Mouse (Mus musculus): ENCODE results near the gene Bag6.
A peak's percentile ranks its signal among the peaks of the same experiment; 100 is the strongest.

The Bag6 gene

DNA sequence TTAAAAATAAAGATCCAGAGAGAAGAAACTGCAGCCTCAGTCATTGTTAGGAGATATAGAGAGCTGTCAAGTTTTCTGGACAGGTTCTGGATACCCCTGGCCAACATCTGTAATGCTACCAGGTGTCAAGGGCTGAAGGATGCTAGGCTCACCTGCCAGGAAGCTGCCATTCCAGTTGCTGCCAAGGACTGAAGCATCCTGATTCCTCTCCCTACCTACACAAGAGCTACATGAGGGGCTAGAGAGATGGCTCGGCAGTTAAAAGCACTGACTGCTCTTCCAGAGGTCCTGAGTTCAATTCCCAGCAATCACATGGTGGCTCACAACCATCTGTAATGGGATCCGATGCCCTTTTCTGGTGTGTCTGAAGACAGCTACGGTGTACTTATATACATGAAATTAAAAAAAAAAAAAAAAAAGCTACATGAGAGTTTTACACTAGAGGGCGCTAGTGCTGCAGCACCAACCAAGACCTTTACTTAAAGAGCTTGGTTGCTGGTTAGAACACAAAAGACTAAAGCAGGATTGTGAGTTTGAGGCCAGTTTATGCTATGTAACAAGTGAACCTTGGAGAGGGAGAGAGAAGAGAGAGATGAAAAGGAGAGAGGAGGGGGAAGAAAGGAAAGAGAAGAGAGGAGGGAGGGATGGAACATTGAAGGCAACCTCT, 33.7 kb downstream of the Bag6 start:
- peak; percentile 87 for DNase-seq

DNA sequence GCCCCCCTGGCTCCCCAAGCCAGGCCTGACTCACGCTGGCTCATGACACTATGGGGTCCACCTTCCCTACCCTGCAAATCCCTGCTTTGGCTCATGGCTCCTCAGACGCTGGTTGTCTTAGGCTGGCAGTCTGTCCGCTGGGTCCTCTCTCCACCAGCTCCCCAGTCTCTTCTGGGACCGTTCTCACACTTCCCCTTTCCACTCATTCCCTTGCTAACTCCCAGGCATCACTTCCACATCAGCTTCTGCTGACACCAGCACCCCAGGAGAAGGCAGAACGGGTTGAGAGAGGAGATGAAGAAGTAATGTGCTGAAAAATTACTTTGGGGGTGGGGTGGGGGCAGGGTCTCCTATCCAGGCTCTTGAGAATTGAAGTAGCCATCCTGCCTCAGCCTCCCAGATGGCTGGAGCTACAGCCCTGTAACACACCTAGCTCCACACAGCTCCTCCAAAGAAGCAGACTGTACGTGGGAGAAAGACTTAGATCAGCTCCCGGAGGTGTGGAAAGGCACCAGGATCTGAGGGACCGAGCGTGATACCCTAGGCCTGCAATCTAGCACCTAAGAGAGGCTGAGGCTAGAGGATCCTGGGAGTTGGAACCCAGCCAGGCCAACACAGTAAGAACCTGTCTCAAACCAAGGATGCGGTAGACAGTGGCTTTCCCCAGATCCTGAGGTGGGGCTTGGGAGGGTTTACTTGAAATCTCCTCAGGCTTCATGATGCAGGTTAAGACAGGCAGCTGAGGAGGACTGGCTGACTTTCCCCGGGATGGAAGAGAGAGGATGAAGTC, 37.7 kb downstream of the Bag6 start:
- DNase-seq: no peak

DNA sequence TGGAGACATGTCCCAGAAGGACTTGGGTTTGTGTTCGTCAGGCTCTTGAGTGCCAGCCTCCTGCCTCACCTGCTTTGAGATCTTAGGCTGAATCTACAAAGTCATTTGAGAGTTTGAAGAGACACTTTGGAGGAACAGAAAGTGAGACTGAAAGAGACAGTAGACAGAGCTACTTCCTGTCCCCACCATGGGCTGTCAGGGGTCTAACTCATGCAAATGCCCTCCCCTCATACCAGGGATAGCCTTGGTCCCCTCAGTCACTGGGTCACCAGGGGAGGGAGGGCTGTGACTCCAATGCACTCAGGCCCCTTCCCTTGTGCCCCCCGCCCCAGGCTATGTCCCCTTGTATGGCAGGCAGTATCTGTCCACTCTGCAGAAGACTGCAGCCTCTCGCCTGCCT, 38.4 kb downstream of the Bag6 start:
- DNase-seq: no peak

DNA sequence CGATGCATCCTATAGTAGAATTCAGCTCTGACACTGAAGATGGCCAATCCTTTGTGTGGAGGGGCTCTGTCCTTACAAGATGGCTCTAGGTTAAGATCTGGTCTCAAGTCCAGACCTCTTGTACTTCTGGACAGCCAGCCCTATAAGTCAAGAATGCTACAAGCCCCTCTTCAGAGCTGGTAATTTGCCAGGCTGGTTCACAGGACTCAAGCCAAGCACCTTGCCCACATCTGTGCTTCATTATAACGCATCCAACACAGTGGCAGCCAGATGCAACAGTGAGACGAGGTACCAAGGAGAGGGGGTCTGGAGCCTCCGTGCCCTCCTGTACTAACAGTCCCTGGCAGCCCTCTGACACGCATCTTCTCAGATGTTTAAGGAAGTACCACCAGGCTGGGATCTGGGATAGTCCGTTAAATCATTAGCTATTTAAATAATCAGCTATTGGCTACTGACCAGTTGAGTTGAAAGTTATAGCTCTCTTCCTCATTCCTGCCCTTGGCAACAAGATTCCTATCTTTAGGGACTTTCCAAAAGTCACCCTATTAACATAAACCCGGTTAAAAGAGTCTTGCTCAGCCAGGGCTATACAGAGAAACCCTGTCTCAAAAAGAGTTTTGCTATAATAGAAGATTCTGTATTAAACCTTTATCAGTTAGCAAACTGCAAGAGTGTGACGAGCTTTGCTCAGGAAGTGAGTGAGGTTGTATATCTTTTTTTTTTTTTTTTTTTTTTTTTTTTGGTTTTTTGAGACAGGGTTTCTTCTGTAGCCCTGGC, 39.4 kb downstream of the Bag6 start:
- DNase-seq: no peak

DNA sequence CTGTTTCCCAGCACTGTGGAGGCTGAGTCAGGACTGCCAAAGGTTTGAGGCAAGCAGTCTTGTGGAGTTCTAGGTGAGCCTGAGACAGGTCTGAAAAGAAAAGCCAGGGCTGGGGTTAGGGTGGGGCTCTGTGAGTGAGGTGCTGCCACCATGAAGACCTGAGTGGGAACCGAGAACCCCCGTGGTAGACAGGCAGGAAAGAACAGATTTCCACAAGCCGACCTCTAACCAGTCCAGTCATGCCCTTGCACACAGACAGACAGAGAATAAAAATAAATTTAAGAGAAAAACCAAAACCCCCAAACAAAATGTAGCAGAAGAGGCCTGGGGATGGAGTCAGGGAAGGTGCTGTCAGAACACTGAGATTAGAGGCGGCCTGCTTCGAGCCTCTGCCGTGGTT, 40.4 kb downstream of the Bag6 start:
- DNase-seq: no peak

DNA sequence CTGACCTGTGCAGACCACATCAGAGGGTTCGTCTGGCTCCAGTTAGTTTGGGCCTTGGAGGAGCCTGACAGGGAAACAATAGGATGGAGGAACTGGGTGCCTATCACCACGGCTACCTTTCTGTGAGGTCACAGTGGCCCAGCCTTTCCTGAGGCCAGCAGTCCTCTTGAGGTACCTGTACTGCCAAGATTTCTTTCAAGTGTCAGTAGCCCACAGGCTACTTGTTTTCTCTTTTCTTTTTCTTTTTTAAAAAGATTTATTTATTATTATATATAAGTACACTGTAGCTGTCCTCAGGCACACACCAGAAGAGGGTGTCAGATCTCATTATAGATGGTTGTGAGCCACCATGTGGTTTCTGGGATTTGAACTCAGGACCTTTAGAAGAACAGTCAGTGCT, 41.0 kb downstream of the Bag6 start, which contains the start of gene Aif1:
Gene Aif1 (minus strand): TSS at position 101 of the 400 bp plus-strand sequence.
- DNase-seq: no peak

DNA sequence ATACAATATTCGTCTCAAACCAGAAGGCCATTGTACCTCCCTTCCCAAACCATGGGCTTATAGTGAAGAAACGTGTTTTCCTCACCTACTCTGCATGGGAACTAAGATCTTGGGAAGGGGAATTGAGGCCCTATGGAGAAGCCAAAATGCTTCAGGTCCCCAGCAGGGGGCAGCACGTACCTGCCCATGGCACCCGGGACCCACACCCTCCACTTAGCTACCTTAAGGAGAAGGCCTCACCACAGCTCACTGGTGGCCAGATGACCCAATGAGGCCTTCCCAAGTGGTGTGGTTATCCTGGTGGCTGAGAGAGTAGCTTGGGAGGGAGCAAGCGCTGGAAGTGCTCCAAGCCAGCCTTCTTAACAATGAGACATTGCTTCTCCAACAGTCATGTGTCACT, 43.5 kb downstream of the Bag6 start:
- DNase-seq: peak; percentile 81

DNA sequence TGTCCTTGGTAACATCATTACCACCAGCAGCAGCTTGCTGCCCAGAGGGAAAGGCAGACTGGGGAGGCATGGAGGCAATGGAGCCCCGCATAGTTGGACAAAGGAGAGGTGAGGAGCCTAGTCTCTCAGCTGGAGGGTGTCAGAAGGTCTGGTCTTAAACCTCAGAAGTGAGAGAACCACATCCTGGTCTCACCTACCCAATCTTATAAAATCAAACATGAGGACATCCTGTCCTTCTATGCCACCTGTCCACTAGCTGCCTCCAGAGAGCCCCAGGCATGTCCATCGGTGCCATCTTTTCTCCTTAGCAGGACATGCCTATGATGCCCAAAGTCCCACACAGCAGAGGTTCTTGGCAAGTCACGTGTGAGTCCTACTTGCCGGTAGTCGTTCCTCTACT, 45.1 kb downstream of the Bag6 start:
- no peak for DNase-seq

DNA sequence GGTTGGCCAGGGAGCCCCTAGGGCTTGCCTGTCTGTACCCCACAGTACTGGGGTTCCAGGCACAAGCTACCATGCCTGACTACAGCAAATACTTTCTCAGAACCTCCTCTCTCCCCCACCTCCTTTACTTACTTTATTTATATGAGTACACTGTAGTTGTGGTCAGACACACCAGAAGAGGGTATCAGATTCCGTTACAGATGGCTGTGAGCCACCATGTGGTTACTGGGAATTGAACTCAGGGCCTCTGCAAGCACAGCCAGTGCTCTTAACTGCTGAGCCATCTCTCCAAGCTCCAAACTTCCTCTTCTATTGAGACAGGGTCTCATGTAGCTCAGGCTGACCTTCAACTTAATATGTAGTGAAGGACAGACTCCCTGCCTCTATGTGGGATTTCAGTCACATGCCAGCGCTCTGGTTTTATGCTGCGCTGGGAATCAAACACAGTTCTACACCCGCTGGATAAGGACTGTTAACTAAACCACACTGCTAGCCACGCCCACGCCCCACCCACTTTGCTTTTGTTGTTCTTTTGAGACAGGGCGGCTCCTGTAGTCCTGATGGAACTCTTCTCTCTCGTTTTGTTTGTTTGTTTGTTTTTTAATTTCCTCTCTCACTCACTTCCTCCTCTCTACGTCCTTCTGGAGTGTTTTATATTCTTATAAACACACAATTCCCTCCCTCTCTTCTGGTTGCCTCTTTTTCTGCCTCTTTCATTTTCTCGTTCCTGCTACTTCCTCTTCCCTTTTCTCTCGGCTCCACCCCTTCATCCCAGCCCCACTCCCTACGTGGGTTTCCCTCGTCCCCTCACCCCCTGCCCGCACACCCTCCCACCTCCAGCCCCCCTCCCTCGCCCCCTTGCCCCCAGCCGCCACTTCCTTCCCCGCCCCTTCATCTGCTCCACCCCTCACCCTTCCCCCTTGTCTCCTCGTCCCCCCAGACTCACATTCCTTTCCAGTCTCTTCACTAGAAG, 50.9 kb downstream of the Bag6 start:
- DNase-seq: peak; percentile 78

DNA sequence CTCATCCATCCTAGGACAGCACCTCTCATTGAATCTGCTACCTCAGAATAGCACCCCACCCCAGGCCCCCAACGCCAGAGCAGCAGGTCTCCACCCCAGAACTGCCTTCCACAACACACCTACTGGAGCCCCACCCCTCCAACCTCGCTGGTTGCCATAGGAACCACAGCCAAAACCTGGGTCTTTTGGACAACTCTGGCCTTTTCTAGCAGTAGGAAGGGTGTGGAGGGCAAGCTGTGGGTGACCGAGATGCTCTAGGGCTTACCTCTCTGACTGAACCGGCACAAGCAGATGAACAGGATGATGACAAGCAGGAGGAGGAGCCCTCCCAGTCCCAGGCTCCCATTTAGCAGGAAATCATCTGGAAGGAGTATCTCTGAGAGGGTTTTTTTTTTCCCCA, 51.7 kb downstream of the Bag6 start:
- DNase-seq: peak; percentile 47

DNA sequence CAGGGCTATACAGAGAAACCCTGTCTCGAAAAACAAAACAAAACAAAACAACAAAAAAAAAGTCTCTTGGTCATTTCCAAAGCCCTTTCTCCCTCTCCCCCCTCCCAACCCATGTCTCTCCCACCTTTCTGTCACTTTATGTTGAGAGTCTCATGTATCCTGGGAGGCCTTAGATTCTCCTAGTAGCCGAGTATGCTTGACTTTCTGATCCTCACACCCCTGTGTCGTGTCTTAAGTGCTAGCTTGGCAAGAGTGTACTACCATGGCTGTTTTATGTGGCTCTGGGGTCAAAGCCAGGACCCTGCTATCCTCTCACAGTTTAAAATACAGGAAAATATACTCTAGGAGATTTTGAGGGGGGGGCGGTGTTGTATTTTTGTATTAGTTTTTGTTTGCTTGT, 52.4 kb downstream of the Bag6 start:
- no peak for DNase-seq

DNA sequence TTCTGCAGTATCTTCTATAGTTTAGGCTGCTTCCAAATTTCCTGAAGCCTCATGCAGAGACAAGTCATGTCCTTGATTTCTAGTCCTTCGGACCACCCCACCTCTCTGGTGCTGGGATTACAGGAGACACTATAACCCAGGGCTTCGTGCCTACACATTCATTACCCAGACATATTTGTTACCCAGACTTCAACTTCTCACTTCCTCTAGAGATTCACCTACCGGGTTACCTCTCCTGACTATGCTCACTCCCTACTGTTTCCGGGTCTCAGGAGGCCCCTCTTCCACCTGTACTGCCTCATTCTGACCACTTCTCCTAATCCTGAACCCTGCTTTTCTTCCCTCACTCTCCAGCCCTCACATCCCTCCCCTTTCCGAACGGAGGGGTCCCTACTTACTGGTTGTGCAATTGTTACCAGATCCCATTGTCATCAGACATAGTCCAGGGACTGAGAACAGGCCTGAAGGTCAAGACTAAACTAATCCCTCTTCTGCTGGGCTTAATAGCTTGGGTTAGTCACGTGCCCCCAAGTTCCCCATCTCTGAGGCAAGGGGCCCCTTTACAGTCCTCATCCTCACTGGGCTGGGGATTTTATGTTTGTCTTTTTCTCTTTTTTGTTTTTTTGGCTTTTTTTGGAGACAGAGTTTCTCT, 53.1 kb downstream of the Bag6 start, which contains the start of gene Lst1:
Gene Lst1 (minus strand): TSS at position 481 of the 652 bp plus-strand sequence.
- DNase-seq: no peak

DNA sequence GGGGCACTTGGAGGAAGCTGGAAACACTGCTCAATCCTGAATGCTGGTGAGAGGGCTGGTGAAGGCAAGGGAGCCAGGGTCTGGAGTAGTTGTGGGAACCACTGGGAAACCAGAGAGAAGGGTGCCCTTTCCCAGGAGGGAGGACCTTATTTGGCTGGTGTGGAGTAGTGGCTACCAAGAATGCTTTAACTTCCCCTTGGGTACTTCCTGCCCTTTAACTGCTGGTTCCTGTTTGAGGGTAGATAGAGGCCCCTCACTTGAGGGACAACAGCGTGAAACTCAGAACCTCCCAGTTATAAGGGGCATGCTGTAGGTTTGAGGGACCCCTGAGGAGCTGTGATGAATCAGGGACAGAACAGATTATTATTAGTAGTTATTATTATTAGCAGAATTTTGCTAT, 54.2 kb downstream of the Bag6 start:
- DNase-seq: no peak

DNA sequence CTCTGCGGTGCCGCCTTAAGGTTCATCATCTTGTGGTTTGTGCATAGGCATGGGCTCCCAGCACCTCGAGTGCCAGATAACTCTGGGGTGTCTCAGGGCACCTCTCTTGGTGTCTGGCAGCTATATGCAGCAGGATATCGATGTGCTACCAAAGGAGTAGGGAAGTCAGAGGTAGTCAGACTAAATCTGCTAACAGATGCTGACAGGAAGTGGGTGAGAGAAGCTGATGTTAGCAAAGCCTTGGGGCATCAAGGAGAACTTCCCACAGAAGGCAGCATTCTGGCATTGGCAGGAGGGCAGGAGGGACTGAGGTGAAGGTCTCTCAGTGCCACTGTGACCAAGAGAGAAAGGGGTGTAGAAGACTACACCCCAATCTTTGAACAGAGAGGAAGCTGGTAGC, 55.1 kb downstream of the Bag6 start:
- DNase-seq: no peak

DNA sequence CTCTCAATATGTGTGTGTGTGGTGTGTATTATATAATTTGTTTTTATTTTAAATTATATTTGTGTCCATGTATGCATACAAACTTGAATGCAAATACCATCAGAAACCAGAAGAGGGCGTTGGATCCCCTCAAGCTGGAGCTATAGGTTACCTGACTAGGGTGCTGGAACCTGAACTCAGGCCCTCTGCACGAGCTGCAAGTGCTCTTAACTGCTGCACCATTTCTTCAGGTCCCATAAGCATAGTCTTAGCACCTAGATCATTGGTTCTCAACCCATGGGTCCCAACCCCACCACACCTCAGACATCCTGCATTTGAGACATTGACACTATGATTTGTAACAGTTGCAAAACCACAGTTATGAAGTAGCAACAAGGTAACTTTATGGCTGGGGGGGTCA, 56.7 kb downstream of the Bag6 start:
- DNase-seq: no peak

DNA sequence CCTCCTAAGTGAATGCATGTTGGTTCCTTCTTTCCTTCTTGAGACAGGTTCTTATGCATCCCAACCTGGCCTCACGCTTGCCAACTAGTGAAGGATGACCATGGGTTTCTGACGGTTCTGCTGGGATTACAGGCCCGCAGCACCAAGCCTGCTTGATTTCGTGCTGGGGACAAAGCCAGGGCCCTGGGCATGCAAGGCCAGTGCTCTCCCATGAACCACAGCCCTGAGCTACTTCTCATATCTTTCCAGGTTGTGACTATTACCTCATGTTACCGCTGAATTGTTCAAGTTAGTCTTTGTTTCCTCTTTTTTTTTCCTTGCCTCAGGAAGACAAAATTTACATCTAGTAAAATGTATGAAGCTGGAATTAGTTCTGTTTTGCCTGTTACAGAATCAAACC, 57.9 kb downstream of the Bag6 start:
- DNase-seq: no peak

DNA sequence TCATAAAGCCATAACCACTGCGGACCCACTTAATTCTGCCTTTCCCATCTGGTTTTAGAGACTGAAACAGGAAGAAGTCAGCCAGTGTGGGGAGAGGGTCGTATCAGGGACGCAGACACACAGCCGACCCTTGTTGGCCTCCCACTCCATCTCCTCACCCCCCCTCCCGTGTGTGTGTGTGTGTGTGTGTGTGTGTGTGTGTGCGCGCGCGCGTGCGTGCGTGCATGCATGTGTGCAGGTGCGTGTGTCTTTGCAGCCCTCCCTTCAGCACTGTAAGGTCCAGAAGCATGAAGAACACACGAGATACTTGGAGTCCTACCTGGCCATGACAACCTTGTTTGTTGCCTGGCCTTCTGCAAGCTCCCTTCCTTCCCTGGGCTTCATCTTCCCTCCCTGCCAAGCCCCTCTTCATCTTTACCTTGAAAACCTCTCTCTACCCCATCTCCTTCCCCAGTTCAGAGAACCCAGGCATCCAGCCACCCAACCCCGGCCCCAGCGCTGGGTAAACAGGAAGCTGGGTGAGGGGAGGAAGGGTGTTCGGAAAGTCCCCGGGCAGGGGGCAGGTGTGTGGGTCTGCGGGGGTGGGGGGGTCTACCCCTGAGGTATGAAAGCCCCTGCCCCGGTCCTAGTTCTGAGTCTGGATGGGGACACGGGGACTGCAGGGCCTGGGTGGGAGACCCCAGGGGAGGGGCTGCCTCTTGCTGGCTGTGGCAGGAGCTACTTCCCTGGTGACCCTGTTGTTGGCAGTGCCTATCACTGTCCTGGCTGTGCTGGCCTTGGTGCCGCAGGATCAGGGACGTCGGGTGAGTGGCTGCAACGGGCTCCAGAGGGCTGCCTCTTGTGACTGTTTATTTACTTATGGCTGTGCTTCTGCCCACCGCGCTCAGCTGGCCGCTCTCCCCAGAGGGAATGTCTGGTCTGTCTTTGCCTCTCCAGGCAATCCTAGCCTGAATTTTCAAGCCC, 59.2 kb downstream of the Bag6 start, which contains the start of gene Ltb:
Gene Ltb (plus strand): TSS at position 559 of the 963 bp plus-strand sequence.
- DNase-seq: no peak

DNA sequence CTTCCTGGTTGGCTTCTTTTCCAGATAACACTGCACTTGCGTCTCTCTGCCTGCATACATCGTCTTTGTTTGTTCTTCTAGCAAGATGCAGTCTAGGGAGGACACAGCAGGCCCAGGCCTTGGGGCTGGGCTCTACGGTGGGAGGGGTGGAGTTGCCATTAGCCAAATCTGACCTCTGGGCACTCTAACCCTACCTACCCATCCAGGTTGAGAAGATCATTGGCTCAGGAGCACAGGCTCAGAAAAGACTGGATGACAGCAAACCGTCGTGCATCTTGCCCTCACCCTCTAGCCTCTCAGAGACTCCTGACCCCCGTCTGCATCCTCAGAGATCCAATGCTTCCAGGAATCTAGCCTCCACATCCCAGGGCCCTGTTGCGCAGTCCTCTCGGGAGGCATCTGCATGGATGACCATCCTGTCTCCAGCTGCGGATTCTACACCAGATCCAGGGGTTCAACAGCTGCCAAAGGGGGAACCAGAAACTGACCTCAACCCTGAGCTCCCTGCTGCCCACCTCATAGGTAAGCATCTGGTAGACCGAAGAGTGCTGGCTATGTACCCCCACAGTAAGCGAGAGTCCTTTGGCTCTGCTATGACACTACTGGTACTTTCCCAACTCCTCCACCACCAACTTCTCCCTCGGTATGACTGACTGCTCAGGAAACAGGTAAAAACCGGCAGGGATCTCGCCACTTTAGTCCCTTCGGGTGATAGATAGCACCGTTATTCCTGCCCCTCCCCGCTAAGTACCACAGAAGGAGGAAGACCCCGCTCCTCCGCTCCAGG, 60.1 kb downstream of the Bag6 start:
- DNase-seq: no peak

DNA sequence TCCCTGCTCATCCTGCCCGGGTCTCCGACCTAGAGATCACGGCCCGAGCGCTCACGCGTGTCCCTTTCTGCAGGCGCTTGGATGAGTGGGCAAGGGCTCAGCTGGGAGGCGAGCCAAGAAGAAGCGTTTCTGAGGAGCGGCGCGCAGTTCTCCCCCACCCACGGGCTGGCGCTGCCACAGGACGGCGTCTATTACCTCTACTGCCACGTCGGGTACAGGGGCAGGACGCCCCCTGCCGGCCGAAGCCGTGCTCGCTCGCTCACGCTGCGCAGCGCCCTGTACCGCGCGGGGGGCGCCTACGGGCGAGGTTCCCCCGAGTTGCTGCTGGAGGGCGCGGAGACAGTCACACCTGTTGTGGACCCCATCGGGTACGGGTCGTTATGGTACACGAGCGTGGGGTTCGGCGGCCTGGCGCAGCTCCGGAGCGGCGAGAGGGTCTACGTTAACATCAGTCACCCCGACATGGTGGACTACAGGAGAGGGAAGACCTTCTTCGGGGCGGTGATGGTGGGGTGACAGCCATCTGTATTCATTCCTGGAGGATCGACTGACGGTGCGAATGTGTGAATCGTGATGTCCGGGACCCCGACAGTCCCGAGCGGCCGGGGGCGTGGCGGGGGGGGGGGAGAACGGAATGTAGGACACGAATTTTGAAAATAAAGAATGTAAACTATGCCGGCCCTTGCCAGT, 60.8 kb downstream of the Bag6 start:
- peak; percentile 88 for DNase-seq
